ENCODE assay signal across 25 mouse cellular contexts in the genomic region with DNA sequence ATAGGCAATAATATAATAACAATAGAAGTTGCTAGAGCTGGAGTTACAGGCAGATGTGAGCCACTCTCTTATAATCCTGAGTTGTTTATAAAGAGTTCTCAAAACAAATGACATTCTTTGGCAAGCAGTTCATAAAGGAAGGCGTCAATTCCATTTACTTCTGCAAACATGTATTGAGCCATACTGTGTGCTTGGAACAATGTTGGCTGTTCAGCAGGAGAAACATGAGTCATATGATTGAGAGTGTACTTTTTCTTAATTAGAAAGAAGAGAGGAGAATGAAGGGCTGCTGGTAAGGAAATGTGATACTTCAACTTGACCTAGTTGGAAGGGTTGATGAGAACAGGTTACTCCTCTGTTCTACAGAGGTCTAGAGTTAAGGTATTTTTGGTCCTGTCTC. TPM values are rescaled to one million over a fixed set of nuclear protein-coding genes. Genes with fewer than 3 reads are reported as not detected.
DNase-seq lines count a peak whose midpoint lies in the region; ATAC-seq and TF ChIP-seq lines count a peak whose summit lies in the region.
"Had no signal": no experiment of that assay in that cellular context is flagged by ENCODE, and none has a peak within 500 bp of the region (broad histone marks: within the 10 kb centered on the region; RNA-seq: fewer than 3 reads in every experiment).

No protein-coding gene starts in this region.

- no peak overlapping the region for H3K9ac ChIP-seq in lung, postnatal 0 days (replicated peaks; ENCODE audit: low read depth)
- no peak overlapping the region for H3K9ac ChIP-seq in forebrain, embryonic 16.5 days (replicated peaks; ENCODE audit: low read depth, low read length)
- H3K9ac ChIP-seq: hindbrain, embryonic 12.5 days; hindbrain, embryonic 15.5 days had no signal

- DNase-seq in frontal cortex, postnatal 10 days (ENCODE audit: low spot score in 2 of 2), result no peak
- peak; percentile 91 for DNase-seq in lung, postnatal 0 days (ENCODE audit: low spot score)
- no peak for DNase-seq in lung, postnatal 4 days
- DNase-seq in 3T3-L1 (ENCODE audit: low read depth, low spot score), result peak; percentile 60
- peak; percentile 55 for DNase-seq in adipocyte (ENCODE audit: low spot score)
- no peak for DNase-seq in neural tube, embryonic 10.5 days (ENCODE audit: extremely low spot score, low spot score)
- DNase-seq: adrenal gland, postnatal 10 days; adrenal gland, postnatal 36 days; B cell, adult 2 months; cerebellum, adult 18-20 months; cerebellum, adult 9-10 months; cerebellum, postnatal 14 days; gastrocnemius, adult 2 months; gastrocnemius, postnatal 25 days had no signal

- H3K9me3 ChIP-seq in lung, postnatal 0 days (ENCODE audit: low read length), result no peaks in the 10 kb centered on the region
- 0 out of 2 replicates have a peak, but pooled peaks cover 2% of the 10 kb centered on the region for H3K9me3 ChIP-seq in forebrain, embryonic 16.5 days (ENCODE audit: control insufficient read depth, low read length)
- H3K9me3 ChIP-seq: hindbrain, embryonic 15.5 days had no signal

- 20% methylated on average over 1 of the region's 1 CpGs for WGBS in lung, postnatal 0 days
- WGBS in forebrain, embryonic 16.5 days, result 61% methylated on average over 1 of the region's 1 CpGs

- peak overlapping the region; percentile 57 for H3K27ac ChIP-seq in lung, postnatal 0 days (ENCODE audit: low read length)
- H3K27ac ChIP-seq in forebrain, embryonic 16.5 days (ENCODE audit: low read length), result no peak overlapping the region
- H3K27ac ChIP-seq: hindbrain, embryonic 12.5 days; hindbrain, embryonic 15.5 days had no signal

- H3K4me3 ChIP-seq in lung, postnatal 0 days (ENCODE audit: low read depth, low read length), result no peak overlapping the region
- H3K4me3 ChIP-seq in forebrain, embryonic 16.5 days (replicated peaks; ENCODE audit: low read length), result no peak overlapping the region
- H3K4me3 ChIP-seq: gastrocnemius, adult 2 months; hindbrain, embryonic 12.5 days; hindbrain, embryonic 15.5 days had no signal

- H3K4me1 ChIP-seq in lung, postnatal 0 days (ENCODE audit: insufficient read depth, low read depth, low read length), result no peaks in the 10 kb centered on the region
- H3K4me1 ChIP-seq in forebrain, embryonic 16.5 days (replicated peaks; ENCODE audit: control insufficient read depth, insufficient read depth, low read length), result no peaks in the 10 kb centered on the region
- H3K4me1 ChIP-seq: hindbrain, embryonic 12.5 days; hindbrain, embryonic 15.5 days had no signal

- no peaks in the 10 kb centered on the region for H3K36me3 ChIP-seq in lung, postnatal 0 days (ENCODE audit: insufficient read depth, low read length)
- H3K36me3 ChIP-seq in forebrain, embryonic 16.5 days (ENCODE audit: control insufficient read depth, insufficient read depth), result no peaks in the 10 kb centered on the region
- H3K36me3 ChIP-seq: G1E; hindbrain, embryonic 12.5 days; hindbrain, embryonic 15.5 days had no signal

- ATAC-seq in frontal cortex, adult (ENCODE audit: low TSS enrichment), result peak; percentile 9; the same call in 1 of the 2 replicates
- peak; percentile 74 for ATAC-seq in lung, postnatal 0 days
- ATAC-seq in forebrain, embryonic 16.5 days, result no peak
- ATAC-seq: activated CD4-positive, CD25-positive, alpha-beta regulatory T cell, adult 4 months; forebrain, embryonic 14.5 days had no signal

- H3K4me2 ChIP-seq in lung, postnatal 0 days (replicated peaks; ENCODE audit: low read depth, low read length), result no peak overlapping the region
- no peak overlapping the region for H3K4me2 ChIP-seq in forebrain, embryonic 16.5 days (ENCODE audit: low read length)
- H3K4me2 ChIP-seq: heart, embryonic 11.5 days; hindbrain, embryonic 12.5 days; hindbrain, embryonic 15.5 days had no signal

- TF ChIP-seq CTCF in lung, postnatal 0 days (IDR thresholded peaks at IDR 0.05), result no peak

- TF ChIP-seq EP300 in lung, postnatal 0 days (IDR thresholded peaks at IDR 0.05), result peak; percentile 95

- no peaks in the 10 kb centered on the region for H3K27me3 ChIP-seq in lung, postnatal 0 days (replicated peaks; ENCODE audit: insufficient read depth, low read length)
- no peaks in the 10 kb centered on the region for H3K27me3 ChIP-seq in forebrain, embryonic 16.5 days (replicated peaks; ENCODE audit: control insufficient read depth, insufficient read depth, low read length)
- H3K27me3 ChIP-seq: CH12.LX; hindbrain, embryonic 15.5 days had no signal

RNA-seq across cellular contexts. Expression of gene Nyx, which starts 16.7 kb away (rescaled TPM):
- polyA plus RNA-seq in lung, postnatal 0 days (2015; fragmentation: Nextera tagmentation; extraction: Ambion mirVana), result 0.06 and 0.08 TPM in 2 replicates
- polyA plus RNA-seq in forebrain, embryonic 16.5 days (2015; fragmentation: Nextera tagmentation; extraction: Ambion mirVana), result 0.09 and 0.15 TPM in 2 replicates
- polyA plus RNA-seq: activated CD4-positive, CD25-positive, alpha-beta regulatory T cell, adult 4 months; embryonic facial prominence, embryonic 11.5 days; heart, embryonic 11.5 days; intestine, embryonic 14.5 days had no signal

Comparison
In these comparisons a context has a peak if more than half of its experiments do, and no peak if none do; other contexts are left out.
1. DNase-seq: peak in lung, postnatal 0 days (single experiment), 3T3-L1 (single experiment) and adipocyte (single experiment); none in frontal cortex, postnatal 10 days (0 of 2), lung, postnatal 4 days (0 of 2) and neural tube, embryonic 10.5 days (single experiment).